Mouse (Mus musculus): ENCODE measurements at regions not wholly inside any gene's neighbourhood (a gene's known extent, or its start where the extent isn't known, plus 50 kb on each side); places are given as distances from the start of the nearest gene placed in this dataset.

- no peak for TF ChIP-seq CTCF (conservative IDR thresholded peaks at IDR 0.05; ENCODE audit: insufficient read depth, insufficient read length, low read depth, low read length)
- TF ChIP-seq POLR2A (IDR thresholded peaks at IDR 0.05; ENCODE audit: low read depth, low read length) = no peak
Observed at GRCm38 (mm10) chr3:20776128-20776963, 409.4 kb upstream of the Agtr1b start.

Measured in kidney, adult 2 months (tissue).